Comparison of ENCODE assay signal across 23 mouse cellular contexts in genomic region chr8:80032604-80033003, GRCm38 (mm10). TPM values are rescaled to one million over a fixed set of nuclear protein-coding genes. Genes with fewer than 3 reads are reported as not detected.
DNase-seq lines count a peak whose midpoint lies in the region; ATAC-seq and TF ChIP-seq lines count a peak whose summit lies in the region.
"Had no signal": no experiment of that assay in that cellular context is flagged by ENCODE, and none has a peak within 500 bp of the region (broad histone marks: within the 10 kb centered on the region; RNA-seq: fewer than 3 reads in every experiment).

No protein-coding gene starts in this region.

- H3K4me3 ChIP-seq in forebrain, embryonic 10.5 days, result no peak overlapping the region
- no peak overlapping the region for H3K4me3 ChIP-seq in forebrain, postnatal 0 days (ENCODE audit: low read depth, low read length)
- H3K4me3 ChIP-seq in thymus, adult 2 months (ENCODE audit: control insufficient read depth, insufficient read depth, low read length), result no peak overlapping the region
- H3K4me3 ChIP-seq: forebrain, embryonic 13.5 days; heart, embryonic 10.5 days; layer of hippocampus, adult 2 months; left cerebral cortex, adult 2 months; midbrain, embryonic 15.5 days had no signal

- H3K9me3 ChIP-seq in forebrain, embryonic 10.5 days, result no peaks in the 10 kb centered on the region
- H3K9me3 ChIP-seq in forebrain, postnatal 0 days (ENCODE audit: low read length), result no peaks in the 10 kb centered on the region
- H3K9me3 ChIP-seq: forebrain, embryonic 13.5 days; heart, embryonic 10.5 days; midbrain, embryonic 15.5 days had no signal

- peaks cover 49% of the 10 kb centered on the region for H3K4me1 ChIP-seq in forebrain, embryonic 10.5 days
- no peaks in the 10 kb centered on the region for H3K4me1 ChIP-seq in forebrain, postnatal 0 days (ENCODE audit: insufficient read depth)
- no peaks in the 10 kb centered on the region for H3K4me1 ChIP-seq in thymus, adult 2 months (replicated peaks; ENCODE audit: control insufficient read depth, insufficient read depth, low read length)
- H3K4me1 ChIP-seq: midbrain, embryonic 15.5 days had no signal

- TF ChIP-seq CTCF in forebrain, postnatal 0 days (IDR thresholded peaks at IDR 0.05; ENCODE audit: low read depth), result no peak
- TF ChIP-seq CTCF in thymus, adult 2 months (IDR thresholded peaks at IDR 0.05; ENCODE audit: borderline replicate concordance, control insufficient read depth, extremely low read depth, insufficient read depth, low read length, poor library complexity), result no peak

- no peak overlapping the region for H3K27ac ChIP-seq in forebrain, embryonic 10.5 days
- H3K27ac ChIP-seq in forebrain, postnatal 0 days (ENCODE audit: low read depth, low read length), result no peak overlapping the region
- no peak overlapping the region for H3K27ac ChIP-seq in thymus, adult 2 months (ENCODE audit: control insufficient read depth, insufficient read depth, low read length)
- H3K27ac ChIP-seq: forebrain, embryonic 13.5 days; heart, embryonic 10.5 days; layer of hippocampus, adult 2 months; left cerebral cortex, adult 2 months; midbrain, embryonic 15.5 days; stomach, postnatal 0 days had no signal

- H3K27me3 ChIP-seq in forebrain, embryonic 10.5 days (ENCODE audit: poor library complexity, severe bottlenecking), result peaks cover 16% of the 10 kb centered on the region
- no peaks in the 10 kb centered on the region for H3K27me3 ChIP-seq in forebrain, postnatal 0 days (ENCODE audit: insufficient read depth, low read length)
- H3K27me3 ChIP-seq in thymus, adult 2 months (ENCODE audit: control insufficient read depth, insufficient read depth, low read length), result no peaks in the 10 kb centered on the region
- H3K27me3 ChIP-seq: forebrain, embryonic 13.5 days had no signal

- H3K4me2 ChIP-seq in forebrain, postnatal 0 days (ENCODE audit: low read depth), result no peak overlapping the region
- H3K4me2 ChIP-seq: forebrain, embryonic 13.5 days; midbrain, embryonic 15.5 days had no signal

- DNase-seq in forebrain, embryonic 10.5 days (ENCODE audit: extremely low spot score, low spot score), result peak; percentile 21
- DNase-seq in forebrain, postnatal 0 days, result no peak
- DNase-seq in embryo, embryonic 10.5 days (ENCODE audit: low spot score), result peak; percentile 60
- DNase-seq in forelimb bud, embryonic 11.5 days (ENCODE audit: low read depth, low spot score), result peak; percentile 41
- peak; percentile 43 for DNase-seq in retina, embryonic 14.5 days (ENCODE audit: low spot score)
- DNase-seq in gastrocnemius, postnatal 4 days (ENCODE audit: low spot score in 2 of 2), result no peak
- DNase-seq in thymus, adult 2 months, result no peak
- DNase-seq: cerebellum, adult 18-20 months; cerebellum, postnatal 36 days; gastrocnemius, postnatal 25 days; kidney, adult 18-20 months; kidney, postnatal 10 days; liver, postnatal 0 days; lung, postnatal 10 days; right cerebral cortex, postnatal 4 days had no signal

- TF ChIP-seq POLR2A in thymus, adult 2 months (IDR thresholded peaks at IDR 0.05; ENCODE audit: control insufficient read depth, extremely low read depth, insufficient read depth, low read length, poor library complexity), result no peak

- no peaks in the 10 kb centered on the region for H3K36me3 ChIP-seq in forebrain, embryonic 10.5 days (replicated peaks)
- no peaks in the 10 kb centered on the region for H3K36me3 ChIP-seq in forebrain, postnatal 0 days (ENCODE audit: insufficient read depth)
- H3K36me3 ChIP-seq in thymus, adult 2 months (ENCODE audit: control insufficient read depth, insufficient read depth, low read length), result no peaks in the 10 kb centered on the region
- H3K36me3 ChIP-seq: heart, embryonic 10.5 days; midbrain, embryonic 15.5 days had no signal

- no peak overlapping the region for H3K9ac ChIP-seq in forebrain, postnatal 0 days
- H3K9ac ChIP-seq: forebrain, embryonic 13.5 days; liver, postnatal 0 days; midbrain, embryonic 15.5 days had no signal

- WGBS in forebrain, embryonic 10.5 days, result 41% methylated on average over 3 of the region's 3 CpGs
- WGBS in forebrain, postnatal 0 days, result 53% methylated on average over 3 of the region's 3 CpGs
- WGBS in thymus, adult 2 months, result 90% methylated on average over 3 of the region's 3 CpGs

- ATAC-seq in forebrain, postnatal 0 days, result no peak
- ATAC-seq in frontal cortex, adult (ENCODE audit: low TSS enrichment), result no peak
- ATAC-seq: forebrain, embryonic 13.5 days; liver, postnatal 0 days; midbrain, embryonic 15.5 days had no signal

RNA-seq across cellular contexts. Expression of gene Hhip, which starts 25.2 kb away (rescaled TPM):
- polyA plus RNA-seq in forebrain, embryonic 10.5 days (2016; fragmentation: Nextera tagmentation; extraction: Ambion mirVana), result 1.7 and 2.1 TPM in 2 replicates
- total RNA-seq in forebrain, postnatal 0 days (2014; rRNA removed), result 2.0 and 2.5 TPM in 2 replicates
- polyA plus RNA-seq in forebrain, postnatal 0 days (2015; fragmentation: Nextera tagmentation; extraction: Ambion mirVana), result 1.0 and 1.8 TPM in 2 replicates
- total RNA-seq in gastrocnemius, postnatal 4 days (2021), result 1 to 10 TPM; 3.7 to 4.2 TPM
- polyA plus RNA-seq in thymus, adult 2 months (2012; rRNA removed), result 1.5 and 2.5 TPM in 2 replicates
- total RNA-seq: megakaryocyte, adult 5-6 weeks had no signal

Comparison
In these comparisons a context has a peak if more than half of its experiments do, and no peak if none do; other contexts are left out.
1. DNase-seq: peak in forebrain, embryonic 10.5 days (single experiment), embryo, embryonic 10.5 days (single experiment), forelimb bud, embryonic 11.5 days (single experiment) and retina, embryonic 14.5 days (single experiment); none in forebrain, postnatal 0 days (single experiment), gastrocnemius, postnatal 4 days (0 of 2) and thymus, adult 2 months (single experiment).